Mouse (Mus musculus) heart, adult 2 months (tissue): ENCODE measurements around the gene 1700022I11Rik. TPM values are rescaled to one million over a fixed set of nuclear protein-coding genes. Genes with fewer than 3 reads are reported as not detected.
A peak's percentile ranks its signal among the peaks of the same experiment; 100 is the strongest.

ENCODE experiments used
- DNase-seq, 2 experiments: peaks; one replicate each; pipeline ENCODE4 v3.0.0; 2021
- H3K27ac ChIP-seq: fragments of 200-600 bp; 2 replicates; pipeline ENCODE4 v1.8.1; 2022
- H3K27me3 ChIP-seq: fragments of 200-500 bp; 2 replicates; pipeline ENCODE4 v1.6.1; 2012; ENCODE audit warnings: mild to moderate bottlenecking, low read length, inconsistent platforms, mixed read lengths; ENCODE audit not compliant: control insufficient read depth, insufficient read depth
- H3K36me3 ChIP-seq: fragments of 200-500 bp; 2 replicates; pipeline ENCODE4 v1.6.1; 2012; ENCODE audit warnings: low read length, inconsistent platforms; ENCODE audit not compliant: control insufficient read depth, insufficient read depth
- H3K4me1 ChIP-seq: fragments of 200-500 bp; 2 replicates; pipeline ENCODE4 v1.6.1; 2011; ENCODE audit warnings: low read length; ENCODE audit not compliant: control insufficient read depth, insufficient read depth
- H3K4me3 ChIP-seq: fragments of 200-600 bp; 2 replicates; pipeline ENCODE4 v1.8.1; 2022
- H3K79me2 ChIP-seq: fragments of 200-500 bp; replicated peaks from 2 replicates; pipeline ENCODE4 v1.6.1; 2012; ENCODE audit warnings: mild to moderate bottlenecking, inconsistent platforms, low read length, moderate library complexity, mixed read lengths; ENCODE audit not compliant: control insufficient read depth, insufficient read depth
- H3K9ac ChIP-seq: fragments of 200-500 bp; 2 replicates; pipeline ENCODE4 v1.6.1; 2012; ENCODE audit warnings: low read depth, mild to moderate bottlenecking, control low read depth, inconsistent platforms, low read length, mixed read lengths
- CTCF ChIP-seq: fragments of 200-600 bp; IDR thresholded peaks from 2 replicates; pipeline ENCODE4 v1.8.1; 2022; ENCODE audit warnings: antibody characterized with exemption, mild to moderate bottlenecking, moderate library complexity
- EP300 ChIP-seq: fragments of 200-500 bp; IDR thresholded peaks from 2 replicates; pipeline ENCODE4 v1.6.1; 2011; ENCODE audit warnings: low read depth, low read length, control low read depth; ENCODE audit not compliant: insufficient read depth
- POLR2A ChIP-seq: fragments of 200-500 bp; IDR thresholded peaks from 2 replicates; pipeline ENCODE4 v1.6.1; 2011; ENCODE audit warnings: mild to moderate bottlenecking, low read depth, low read length, control low read depth; ENCODE audit not compliant: insufficient read depth
- WGBS: fragments of 180-500 bp; shearing (Covaris S2); methylation state at CpG from one replicate; pipeline ENCODE4 v1.1.7; 2018; 5-methylcytosine and 5-hydroxymethylcytosine counted together
- intact Hi-C: fragments of 180-260 bp; cut with DNase I; formaldehyde crosslinking; loops from one replicate; pipeline ENCODE4 v1.15.1; 2025
- polyA plus RNA-seq: library from polyadenylated mRNA; depleted of rRNA; stranded (reverse); fragments of >200 nt; gene quantifications from 2 replicates; pipeline ENCODE4 v1.2.3, GENCODE M21; 2012
- total RNA-seq, 2 experiments: library from RNA; stranded (reverse); gene quantifications; 2 replicates each; pipeline ENCODE4 v1.2.3; 2021

Gene 1700022I11Rik
- total and polyA plus RNA-seq, 3 experiments, result not detected

- peaks cover 3% of the 10 kb centered on the region; the same call in 1 of the 2 replicates for H3K4me1 ChIP-seq
- WGBS, result 88% methylated on average over 16 of the region's 16 CpGs
- H3K27me3 ChIP-seq, result no peaks in the 10 kb centered on the region
- intact Hi-C loops, result no loop called here
- H3K4me3 ChIP-seq, result no peak overlapping the region
- no peak for DNase-seq
- no peaks in the 10 kb centered on the region for H3K79me2 ChIP-seq
- no peak overlapping the region for H3K9ac ChIP-seq
- TF ChIP-seq CTCF (no peak), EP300 (no peak), POLR2A (no peak)
- H3K27ac ChIP-seq, result no peak overlapping the region
- no peaks in the 10 kb centered on the region for H3K36me3 ChIP-seq
These were observed 51.5 kb downstream of the 1700022I11Rik start for GRCm38 (mm10) chr4:43020876-43021275.

- Histone ChIP-seq H3K9ac (no peak overlapping the region), H3K4me3 (no peak overlapping the region), H3K27ac (no peak overlapping the region), H3K79me2 (no peaks in the 10 kb centered on the region), H3K36me3 (no peaks in the 10 kb centered on the region), H3K4me1 (peaks cover 3% of the 10 kb centered on the region; the same call in 1 of the 2 replicates), H3K27me3 (no peaks in the 10 kb centered on the region)
- TF ChIP-seq POLR2A (no peak), EP300 (no peak), CTCF (no peak)
- 81% methylated on average over 17 of the region's 17 CpGs for WGBS
- intact Hi-C loops, result no loop called here
- DNase-seq, result no peak
These were observed 51.9 kb downstream of the 1700022I11Rik start for GRCm38 (mm10) chr4:43021341-43021740.

GRCm38 (mm10) chr4:43024673-43025072 is 55.3 kb downstream of the 1700022I11Rik start:
- no peak for TF ChIP-seq EP300
- no peak for TF ChIP-seq POLR2A
- no peak for TF ChIP-seq CTCF
- Histone ChIP-seq H3K27me3 (no peaks in the 10 kb centered on the region), H3K27ac (peak overlapping the region; percentile 91; the same call in 1 of the 2 replicates), H3K36me3 (no peaks in the 10 kb centered on the region), H3K9ac (no peak overlapping the region), H3K4me1 (peaks cover 3% of the 10 kb centered on the region; the same call in 1 of the 2 replicates), H3K4me3 (peak overlapping the region; percentile 58), H3K79me2 (no peaks in the 10 kb centered on the region)
- WGBS, result 76% methylated on average over 14 of the region's 14 CpGs
- intact Hi-C loops, result loop anchor here (1.0 kb wide), 1 partner anchor 19 kb away; no protein-coding TSS in a partner anchor
- DNase-seq, result no peak

- Histone ChIP-seq H3K79me2 (no peaks in the 10 kb centered on the region), H3K27me3 (no peaks in the 10 kb centered on the region), H3K9ac (peak within 1 kb of the TSS; percentile 76), H3K4me3 (peak within 1 kb of the TSS; percentile 58), H3K4me1 (peaks cover 5% of the 10 kb centered on the region; the same call in 1 of the 2 replicates), H3K36me3 (no peaks in the 10 kb centered on the region), H3K27ac (peak within 1 kb of the TSS; percentile 91)
- peak; percentile 93 to 94 for DNase-seq
- intact Hi-C loops, result loop anchor here (1.0 kb wide), 1 partner anchor 20 kb away; no protein-coding TSS in a partner anchor
- WGBS, result 7% methylated on average over 42 of the region's 42 CpGs
- TF ChIP-seq EP300, result no peak; the same call in 1 of the 2 replicates
- peak; percentile 75 for TF ChIP-seq POLR2A
- TF ChIP-seq CTCF, result peak; percentile 74
These were observed 55.9 kb downstream of the 1700022I11Rik start, which contains the start of gene Pigo for GRCm38 (mm10) chr4:43025084-43025960. TSS of gene Pigo (minus strand) at chr4:43025819.

- no peak for DNase-seq
- no peaks in the 10 kb centered on the region for H3K27me3 ChIP-seq
- H3K4me1 ChIP-seq, result peaks cover 7% of the 10 kb centered on the region
- intact Hi-C loops, result no loop called here
- WGBS, result 95% methylated on average over 7 of the region's 7 CpGs
- H3K79me2 ChIP-seq, result no peaks in the 10 kb centered on the region; the same call in 1 of the 2 replicates
- H3K27ac ChIP-seq, result no peak overlapping the region
- TF ChIP-seq POLR2A (no peak), CTCF (no peak), EP300 (no peak)
- H3K36me3 ChIP-seq, result no peaks in the 10 kb centered on the region
- no peak overlapping the region for H3K9ac ChIP-seq
- H3K4me3 ChIP-seq, result no peak overlapping the region
These were observed 59.7 kb downstream of the 1700022I11Rik start for GRCm38 (mm10) chr4:43029121-43029520.

- H3K27me3 ChIP-seq, result no peaks in the 10 kb centered on the region
- H3K4me3 ChIP-seq, result no peak overlapping the region
- no peak for DNase-seq
- 88% methylated on average over 9 of the region's 9 CpGs for WGBS
- H3K4me1 ChIP-seq, result peaks cover 7% of the 10 kb centered on the region
- intact Hi-C loops, result no loop called here
- no peaks in the 10 kb centered on the region; the same call in 1 of the 2 replicates for H3K79me2 ChIP-seq
- TF ChIP-seq EP300, result no peak
- no peak for TF ChIP-seq CTCF
- TF ChIP-seq POLR2A, result no peak
- H3K27ac ChIP-seq, result no peak overlapping the region
- H3K36me3 ChIP-seq, result no peaks in the 10 kb centered on the region
- H3K9ac ChIP-seq, result no peak overlapping the region
These were observed 60.3 kb downstream of the 1700022I11Rik start for GRCm38 (mm10) chr4:43029749-43030148.
